Mouse (Mus musculus) intestine, embryonic 15.5 days (tissue): ENCODE data around the gene Pik3cd. TPM values are rescaled to one million over a fixed set of nuclear protein-coding genes. Genes with fewer than 3 reads are reported as not detected.

Source experiments
- ATAC-seq: fragments of 200-750 bp; cut with Nextera tagmentation; 2 replicates; pipeline ENCODE4 v1.8.0; 2017; ENCODE audit warnings: moderate TSS enrichment, moderate library complexity
- H3K27ac ChIP-seq: fragments of 300-500 bp; sonication (generic); 2 replicates; pipeline ENCODE4 v1.5.1; 2015; ENCODE audit warnings: mild to moderate bottlenecking, inconsistent platforms
- H3K27me3 ChIP-seq: fragments of 300-500 bp; sonication (generic); replicated peaks from 2 replicates; pipeline ENCODE4 v1.6.1; 2015; ENCODE audit warnings: inconsistent platforms
- H3K36me3 ChIP-seq: fragments of 300-500 bp; sonication (generic); 2 replicates; pipeline ENCODE4 v1.6.1; 2015; ENCODE audit warnings: inconsistent platforms
- H3K4me1 ChIP-seq: fragments of 300-500 bp; sonication (generic); replicated peaks from 2 replicates; pipeline ENCODE4 v1.6.1; 2015; ENCODE audit warnings: inconsistent platforms
- H3K4me2 ChIP-seq: fragments of 300-500 bp; sonication (generic); replicated peaks from 2 replicates; pipeline ENCODE4 v1.6.1; 2015; ENCODE audit warnings: mild to moderate bottlenecking, inconsistent platforms
- H3K4me3 ChIP-seq: fragments of 300-500 bp; sonication (generic); replicated peaks from 2 replicates; pipeline ENCODE4 v1.5.1; 2015; ENCODE audit warnings: inconsistent platforms
- H3K9ac ChIP-seq: fragments of 300-500 bp; sonication (generic); 2 replicates; pipeline ENCODE4 v1.6.1; 2015; ENCODE audit warnings: inconsistent platforms
- H3K9me3 ChIP-seq: fragments of 300-500 bp; sonication (generic); 2 replicates; pipeline ENCODE4 v1.6.1; 2016; ENCODE audit warnings: inconsistent platforms
- whole genome bisulfite sequencing: fragments of 180-500 bp; shearing (Covaris S2); methylation state at CpG from one replicate; pipeline ENCODE4 v1.1.7; 2015; 5-methylcytosine and 5-hydroxymethylcytosine counted together
- polyA plus RNA-seq: library from polyadenylated mRNA; unstranded; fragments of >200 nt; fragmentation: Nextera tagmentation; extraction: Ambion mirVana; gene quantifications from 2 replicates; pipeline ENCODE4 v1.2.1, GENCODE M21; 2015

Gene Pik3cd
- polyA plus RNA-seq, 1 experiment from 2014 or later = 4.6 TPM

DNA sequence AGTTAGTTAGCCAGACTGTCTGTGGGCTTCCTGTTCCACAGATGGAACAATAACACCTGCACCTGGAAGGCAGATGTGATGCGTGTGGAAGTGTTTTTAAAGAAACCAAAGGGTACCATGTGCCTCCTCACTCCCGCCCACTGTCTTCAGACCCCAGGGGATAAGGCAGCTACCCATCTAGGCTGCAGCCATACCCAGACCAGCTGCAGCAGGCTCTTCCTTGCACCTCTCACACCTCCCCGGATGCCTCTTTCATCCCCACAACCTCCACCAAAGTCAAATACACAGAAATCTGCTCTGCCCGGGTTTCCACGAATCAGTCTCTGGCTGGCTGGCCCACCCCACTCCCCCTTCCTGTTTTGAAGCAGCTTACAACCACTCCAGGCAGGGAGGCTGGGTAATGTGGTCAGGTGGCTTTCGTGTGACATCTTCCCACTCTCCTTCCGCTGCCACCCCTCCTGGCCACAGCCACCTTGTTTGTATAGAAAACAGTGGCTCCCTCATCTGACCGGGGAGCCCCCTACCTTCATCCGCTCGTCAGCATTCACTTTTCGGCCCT, 44.4 kb downstream of the Pik3cd start:
- H3K4me1 ChIP-seq = no peaks in the 10 kb centered on the region
- no peak overlapping the region for H3K27ac ChIP-seq
- H3K9me3 ChIP-seq = no peaks in the 10 kb centered on the region
- no peak for ATAC-seq
- no peak overlapping the region; the same call in 1 of the 2 replicates for H3K9ac ChIP-seq
- H3K4me2 ChIP-seq = no peak overlapping the region
- WGBS = 69% methylated on average over 11 of the region's 11 CpGs
- no peak overlapping the region for H3K4me3 ChIP-seq
- H3K36me3 ChIP-seq = no peaks in the 10 kb centered on the region
- no peaks in the 10 kb centered on the region for H3K27me3 ChIP-seq

DNA sequence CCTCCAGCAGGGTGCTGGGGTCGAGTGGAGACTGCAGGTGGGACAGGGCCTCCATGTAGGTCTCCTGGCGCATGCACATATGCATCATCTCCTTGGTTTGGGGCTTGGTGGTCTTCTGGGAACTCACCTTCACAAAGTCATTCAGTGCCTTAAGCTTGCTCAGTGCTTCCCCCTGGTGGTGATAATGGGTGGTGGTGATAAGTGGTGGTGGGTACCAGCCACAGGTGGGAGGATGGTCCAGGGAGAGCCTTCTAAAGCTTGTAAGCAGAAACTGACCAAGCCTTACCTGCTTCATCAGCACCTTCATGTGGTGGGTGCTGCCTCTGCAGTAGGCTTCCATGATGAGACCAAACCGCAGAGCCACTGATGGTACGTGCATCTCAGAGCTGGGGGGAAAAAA, 48.1 kb downstream of the Pik3cd start:
- 91% methylated on average over 4 of the region's 4 CpGs for WGBS

DNA sequence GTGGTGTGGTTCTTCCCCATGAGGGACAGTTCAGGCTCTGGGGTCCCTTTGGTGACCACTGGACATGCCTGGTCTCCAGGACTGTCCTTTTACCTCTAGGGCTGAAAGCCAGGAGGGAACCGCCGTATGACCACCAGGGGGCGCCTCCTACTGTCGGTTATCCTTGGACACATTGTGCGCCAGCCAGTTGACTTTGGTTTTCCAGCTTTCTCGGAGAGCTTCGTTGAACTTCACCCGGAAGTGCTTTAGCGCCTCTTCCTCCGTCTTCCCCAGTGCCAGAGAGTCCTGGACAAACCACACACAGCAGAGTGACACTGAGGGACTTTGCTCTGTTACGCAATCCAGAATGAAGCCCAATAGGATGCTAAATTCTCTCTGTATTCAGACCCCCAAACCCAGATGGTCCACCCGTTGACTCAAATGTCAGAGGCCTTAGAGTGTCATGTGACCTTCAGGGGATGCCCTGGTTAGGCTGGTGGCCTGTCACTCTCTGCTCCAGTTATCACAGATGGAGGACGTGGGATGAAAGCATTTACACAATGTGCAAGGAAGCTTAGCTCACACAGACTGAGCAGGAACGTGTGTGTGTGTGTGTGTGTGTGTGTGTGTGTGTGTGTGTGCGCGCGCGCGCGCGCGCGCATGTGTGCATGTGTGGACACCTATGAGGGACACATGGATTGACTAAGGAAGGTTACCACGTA, 51.7 kb downstream of the Pik3cd start:
- peak; percentile 38 for ATAC-seq
- Histone ChIP-seq H3K4me3 (no peak overlapping the region), H3K27ac (no peak overlapping the region), H3K9ac (no peak overlapping the region), H3K36me3 (peaks cover 18% of the 10 kb centered on the region), H3K9me3 (no peaks in the 10 kb centered on the region), H3K4me2 (no peak overlapping the region), H3K4me1 (no peaks in the 10 kb centered on the region), H3K27me3 (no peaks in the 10 kb centered on the region)
- 68% methylated on average over 24 of the region's 24 CpGs for WGBS

More for the DNA sequence above, 48.1 kb downstream of the Pik3cd start:
- no peaks in the 10 kb centered on the region for H3K4me1 ChIP-seq
- H3K27ac ChIP-seq = no peak overlapping the region
- H3K36me3 ChIP-seq = no peaks in the 10 kb centered on the region
- H3K9ac ChIP-seq = no peak overlapping the region
- H3K4me2 ChIP-seq = no peak overlapping the region
- no peak overlapping the region for H3K4me3 ChIP-seq
- ATAC-seq = no peak
- H3K9me3 ChIP-seq = no peaks in the 10 kb centered on the region
- no peaks in the 10 kb centered on the region for H3K27me3 ChIP-seq

DNA sequence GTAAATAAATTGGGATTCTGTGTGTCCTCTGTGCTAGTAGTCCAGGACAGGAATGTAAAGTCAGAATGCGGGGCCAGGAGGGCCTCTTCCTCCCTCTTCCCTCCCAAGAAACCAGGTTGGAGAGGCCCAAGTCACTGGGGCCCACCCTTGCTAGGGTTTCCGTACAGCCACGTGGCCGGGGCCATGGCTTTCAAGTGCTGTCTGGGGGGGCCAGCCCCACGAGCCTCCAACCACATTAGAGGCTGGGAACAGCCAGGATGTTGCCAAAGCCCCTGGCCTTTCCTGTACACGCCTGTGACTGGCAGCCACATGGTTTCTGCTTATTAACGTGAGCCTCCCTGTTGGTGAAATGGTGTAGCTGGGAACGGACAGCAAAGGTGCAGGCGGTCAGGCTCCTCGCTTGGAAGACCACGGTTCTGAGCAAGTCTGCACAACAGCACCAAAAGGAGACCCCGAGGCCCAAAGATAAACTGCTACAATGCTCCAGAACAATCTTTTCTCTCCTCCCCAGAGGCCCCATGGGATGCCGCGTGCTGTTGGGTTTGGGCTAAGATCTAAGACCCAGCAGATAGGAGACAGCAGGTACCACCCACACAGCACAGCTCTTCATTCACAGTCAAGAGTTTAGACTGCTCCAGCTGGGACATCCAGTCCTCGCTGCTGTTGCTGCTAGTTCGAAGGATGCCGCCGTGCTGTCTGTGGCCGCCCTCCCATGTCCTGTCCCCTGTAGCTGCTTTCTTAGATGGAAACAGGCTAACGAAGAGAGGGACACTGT, 54.2 kb downstream of the Pik3cd start:
- H3K9ac ChIP-seq = no peak overlapping the region
- no peak overlapping the region for H3K4me3 ChIP-seq
- ATAC-seq = no peak
- no peak overlapping the region for H3K4me2 ChIP-seq
- 77% methylated on average over 20 of the region's 20 CpGs for WGBS
- no peaks in the 10 kb centered on the region for H3K9me3 ChIP-seq
- no peaks in the 10 kb centered on the region for H3K4me1 ChIP-seq
- H3K27me3 ChIP-seq = no peaks in the 10 kb centered on the region
- peaks cover 24% of the 10 kb centered on the region for H3K36me3 ChIP-seq
- H3K27ac ChIP-seq = no peak overlapping the region

DNA sequence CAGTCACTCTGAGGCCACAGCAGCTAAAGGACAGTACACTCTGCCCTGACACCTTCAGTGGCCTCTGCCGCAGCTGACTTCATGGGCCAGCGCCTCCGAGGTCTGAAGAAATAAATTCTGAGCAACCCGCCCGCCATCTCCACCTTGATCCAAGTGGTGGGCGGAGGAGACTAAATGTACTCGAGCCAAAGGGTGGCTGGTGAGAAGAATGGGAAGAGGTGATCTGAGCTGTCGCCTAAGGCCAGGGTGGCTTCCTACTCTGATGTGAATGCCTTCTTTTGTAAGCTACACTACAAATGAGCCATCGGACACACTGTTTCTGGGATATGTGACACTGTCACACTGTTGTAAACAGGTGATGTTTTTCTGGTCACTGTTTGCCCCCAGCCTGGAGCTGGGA, 56.6 kb downstream of the Pik3cd start:
- 91% methylated on average over 9 of the region's 9 CpGs for WGBS
- no peak for ATAC-seq
- H3K36me3 ChIP-seq = peaks cover 27% of the 10 kb centered on the region

DNA sequence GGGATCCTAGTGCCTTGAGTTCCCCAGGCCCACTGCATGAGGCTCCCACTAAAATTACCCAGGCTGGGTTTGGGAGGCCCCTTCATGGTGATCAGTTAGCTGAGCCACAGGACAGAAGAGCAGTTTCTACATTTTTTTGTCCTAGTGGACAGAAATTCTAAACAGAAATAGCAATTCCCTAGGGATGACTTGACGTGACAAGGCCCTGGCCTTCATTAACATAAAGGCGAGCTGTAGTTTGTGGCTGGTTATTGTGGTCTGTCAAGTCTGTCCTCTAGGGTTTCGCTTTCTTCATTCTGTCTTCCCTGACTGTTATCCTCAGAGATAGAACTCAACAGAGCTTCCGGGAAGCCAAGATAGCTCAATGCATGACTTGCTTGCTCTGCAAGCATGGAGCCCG, 60.4 kb downstream of the Pik3cd start:
- Histone ChIP-seq H3K9me3 (no peaks in the 10 kb centered on the region), H3K27me3 (no peaks in the 10 kb centered on the region), H3K9ac (no peak overlapping the region), H3K36me3 (peaks cover 22% of the 10 kb centered on the region), H3K27ac (no peak overlapping the region), H3K4me1 (no peaks in the 10 kb centered on the region), H3K4me2 (no peak overlapping the region), H3K4me3 (no peak overlapping the region)
- ATAC-seq = no peak
- 81% methylated on average over 5 of the region's 5 CpGs for WGBS

More for the DNA sequence above, 56.6 kb downstream of the Pik3cd start:
- H3K9ac ChIP-seq = no peak overlapping the region
- H3K4me1 ChIP-seq = no peaks in the 10 kb centered on the region
- H3K4me2 ChIP-seq = no peak overlapping the region
- no peaks in the 10 kb centered on the region for H3K9me3 ChIP-seq
- H3K27ac ChIP-seq = no peak overlapping the region
- no peaks in the 10 kb centered on the region for H3K27me3 ChIP-seq
- H3K4me3 ChIP-seq = no peak overlapping the region

DNA sequence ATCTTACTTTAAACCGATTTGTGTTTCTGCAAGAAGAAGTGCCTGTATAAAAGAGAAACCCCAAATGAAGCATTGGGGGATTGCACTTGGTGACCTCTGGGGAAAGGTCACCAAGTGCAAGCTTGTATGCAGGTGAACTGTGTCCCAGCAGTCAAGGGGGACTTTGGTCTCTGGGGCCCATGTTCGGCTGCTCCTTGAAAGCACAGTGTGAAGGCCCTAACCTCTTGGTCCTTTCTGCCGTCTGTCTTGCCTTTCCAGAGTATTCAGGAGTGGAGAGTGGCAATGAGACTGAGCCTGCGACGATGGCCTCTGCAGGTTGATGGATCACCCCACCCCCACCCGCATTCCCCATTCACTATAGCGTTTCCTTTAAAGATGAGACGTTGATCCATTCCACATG, 61.0 kb downstream of the Pik3cd start:
- Histone ChIP-seq H3K9me3 (no peaks in the 10 kb centered on the region), H3K9ac (no peak overlapping the region), H3K36me3 (peaks cover 19% of the 10 kb centered on the region), H3K27me3 (no peaks in the 10 kb centered on the region), H3K4me2 (no peak overlapping the region), H3K4me1 (no peaks in the 10 kb centered on the region), H3K4me3 (no peak overlapping the region), H3K27ac (no peak overlapping the region)
- WGBS = 50% methylated on average over 8 of the region's 8 CpGs
- ATAC-seq = peak; percentile 34; the same call in 1 of the 2 replicates

DNA sequence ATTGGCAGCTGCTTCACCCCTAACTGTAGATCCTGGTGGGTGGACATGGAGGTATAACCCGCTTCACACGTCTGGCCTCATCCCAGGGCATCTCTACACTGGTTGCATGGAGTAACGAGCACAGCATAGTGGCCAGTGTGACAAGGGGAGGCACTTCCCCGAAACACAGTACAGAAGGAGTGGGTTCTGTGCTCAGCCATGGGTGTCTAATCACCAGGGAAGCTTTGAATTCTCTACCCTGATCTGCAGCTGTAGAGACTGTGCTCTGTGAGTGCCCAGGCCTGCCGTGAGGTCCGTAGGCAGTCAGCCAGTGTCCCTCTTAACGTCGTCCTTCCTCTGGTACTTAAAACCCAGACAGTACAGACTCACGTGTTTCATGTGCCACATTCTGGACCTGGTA, 61.5 kb downstream of the Pik3cd start:
- H3K27ac ChIP-seq = no peak overlapping the region
- H3K27me3 ChIP-seq = no peaks in the 10 kb centered on the region
- H3K9ac ChIP-seq = no peak overlapping the region
- no peak overlapping the region for H3K4me2 ChIP-seq
- H3K4me3 ChIP-seq = no peak overlapping the region
- H3K9me3 ChIP-seq = no peaks in the 10 kb centered on the region
- no peaks in the 10 kb centered on the region for H3K4me1 ChIP-seq
- 65% methylated on average over 9 of the region's 9 CpGs for WGBS
- ATAC-seq = peak; percentile 29; the same call in 1 of the 2 replicates
- H3K36me3 ChIP-seq = peaks cover 16% of the 10 kb centered on the region

DNA sequence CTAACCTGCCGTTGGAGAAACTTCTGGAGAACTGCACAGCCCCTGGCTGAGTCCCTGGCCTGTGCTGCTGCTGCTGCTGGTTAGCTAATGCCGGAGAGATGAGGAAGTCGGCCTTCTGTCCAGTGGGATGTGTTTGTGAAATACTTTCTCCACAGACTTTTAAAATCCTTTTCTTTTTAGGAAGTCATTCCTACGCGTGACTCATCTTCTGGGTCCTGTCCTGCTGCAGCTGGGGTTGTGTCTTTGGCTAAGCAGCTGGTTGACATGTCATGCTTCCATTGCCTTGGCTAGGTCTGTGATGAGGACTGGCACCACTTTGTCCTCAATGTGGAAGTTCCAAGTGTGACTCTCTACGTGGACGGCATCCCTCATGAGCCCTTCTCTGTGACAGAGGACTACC, 64.4 kb downstream of the Pik3cd start:
- peaks cover 22% of the 10 kb centered on the region for H3K36me3 ChIP-seq
- WGBS = 91% methylated on average over 7 of the region's 7 CpGs
- ATAC-seq = no peak

DNA sequence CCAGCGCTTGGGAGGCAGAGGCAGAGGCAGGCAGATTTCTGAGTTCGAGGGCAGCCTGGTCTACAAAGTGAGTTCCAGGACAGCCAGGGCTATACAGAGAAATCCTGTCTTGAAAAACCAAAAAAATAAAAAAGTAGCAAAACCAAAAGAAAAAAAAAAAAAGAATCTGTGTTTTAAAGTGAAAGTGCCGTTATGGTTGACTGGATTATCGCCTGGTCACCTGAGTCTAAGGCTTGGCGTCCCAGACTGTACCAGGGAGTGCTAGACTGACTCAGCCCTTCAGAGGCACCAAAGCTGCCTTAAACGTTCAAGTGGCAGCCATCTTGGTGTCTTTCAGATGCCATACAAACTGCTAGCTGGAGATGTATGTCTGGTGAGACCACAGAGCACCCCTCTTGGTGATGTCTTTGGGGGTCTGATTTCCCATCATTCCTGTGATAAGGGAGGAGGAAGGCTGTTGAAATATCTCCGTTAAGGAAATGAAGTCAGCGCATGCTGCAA, 66.4 kb downstream of the Pik3cd start:
- 83% methylated on average over 8 of the region's 8 CpGs for WGBS
- Histone ChIP-seq H3K36me3 (peaks cover 27% of the 10 kb centered on the region), H3K4me2 (no peak overlapping the region), H3K9ac (no peak overlapping the region), H3K4me3 (no peak overlapping the region), H3K27me3 (no peaks in the 10 kb centered on the region), H3K9me3 (no peaks in the 10 kb centered on the region), H3K4me1 (no peaks in the 10 kb centered on the region), H3K27ac (no peak overlapping the region)
- ATAC-seq = no peak

More for the DNA sequence above, 64.4 kb downstream of the Pik3cd start:
- Histone ChIP-seq H3K4me2 (no peak overlapping the region), H3K4me3 (no peak overlapping the region), H3K4me1 (no peaks in the 10 kb centered on the region), H3K9me3 (no peaks in the 10 kb centered on the region), H3K27ac (no peak overlapping the region), H3K27me3 (no peaks in the 10 kb centered on the region), H3K9ac (no peak overlapping the region)

DNA sequence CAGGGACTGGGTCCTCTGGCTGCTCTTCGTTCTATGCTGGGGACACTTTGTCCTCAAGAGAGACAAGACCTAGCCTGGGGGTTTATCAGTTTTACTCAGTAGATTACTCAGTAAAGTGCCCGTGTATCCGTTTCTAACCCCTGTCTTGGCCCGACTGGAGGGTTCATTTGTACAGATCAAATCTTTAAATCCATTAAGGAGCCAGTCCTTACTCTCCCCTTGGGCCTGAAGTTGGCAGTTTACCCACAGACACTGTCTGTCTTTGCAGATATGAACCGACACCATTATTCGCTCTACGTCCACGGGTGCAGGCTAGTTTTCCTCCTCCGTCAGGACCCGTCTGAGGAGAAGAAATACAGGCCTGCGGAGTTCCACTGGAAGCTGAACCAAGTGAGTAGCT, 67.4 kb downstream of the Pik3cd start:
- Histone ChIP-seq H3K9ac (no peak overlapping the region), H3K4me3 (no peak overlapping the region), H3K27me3 (no peaks in the 10 kb centered on the region), H3K4me2 (no peak overlapping the region), H3K36me3 (peaks cover 32% of the 10 kb centered on the region), H3K4me1 (no peaks in the 10 kb centered on the region), H3K9me3 (no peaks in the 10 kb centered on the region), H3K27ac (no peak overlapping the region)
- no peak for ATAC-seq
- WGBS = 91% methylated on average over 11 of the region's 11 CpGs

DNA sequence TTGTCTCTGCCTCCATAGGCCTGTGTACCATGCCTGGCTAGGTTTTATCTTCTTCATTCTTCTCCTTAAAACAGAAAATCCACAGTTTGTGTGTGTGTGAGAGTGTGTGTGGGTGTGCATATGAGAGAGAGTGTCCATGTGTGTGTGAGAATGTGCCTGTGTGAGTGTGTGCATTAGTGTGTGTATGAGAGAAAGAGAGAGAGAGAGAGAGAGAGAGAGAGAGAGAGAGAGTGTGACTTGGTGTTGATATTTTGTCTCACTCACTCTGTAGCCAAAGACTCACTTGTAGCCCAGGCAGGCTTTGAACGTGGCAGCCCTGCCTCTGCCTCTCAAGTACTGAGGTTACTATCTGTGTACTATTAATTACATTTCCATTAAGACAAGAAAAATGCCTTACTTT, 68.2 kb downstream of the Pik3cd start:
- no peak overlapping the region for H3K4me2 ChIP-seq
- WGBS = 79% methylated on average over 1 of the region's 1 CpGs
- H3K27ac ChIP-seq = no peak overlapping the region
- H3K4me1 ChIP-seq = no peaks in the 10 kb centered on the region
- no peak for ATAC-seq
- H3K27me3 ChIP-seq = no peaks in the 10 kb centered on the region
- H3K4me3 ChIP-seq = no peak overlapping the region
- no peak overlapping the region for H3K9ac ChIP-seq
- no peaks in the 10 kb centered on the region for H3K9me3 ChIP-seq
- peaks cover 32% of the 10 kb centered on the region for H3K36me3 ChIP-seq
